Mouse (Mus musculus): ENCODE measurements around the gene Eif5. TPM values are rescaled to one million over a fixed set of nuclear protein-coding genes. Genes with fewer than 3 reads are reported as not detected.
"Not testable (repeated sequence)": the region's sequence is repeated elsewhere in the genome, so short reads cannot be mapped to it uniquely, and the experiment has no call there.

Eif5 gene
- polyA plus RNA-seq, 1 experiment from 2014 or later: 726 TPM

DNA sequence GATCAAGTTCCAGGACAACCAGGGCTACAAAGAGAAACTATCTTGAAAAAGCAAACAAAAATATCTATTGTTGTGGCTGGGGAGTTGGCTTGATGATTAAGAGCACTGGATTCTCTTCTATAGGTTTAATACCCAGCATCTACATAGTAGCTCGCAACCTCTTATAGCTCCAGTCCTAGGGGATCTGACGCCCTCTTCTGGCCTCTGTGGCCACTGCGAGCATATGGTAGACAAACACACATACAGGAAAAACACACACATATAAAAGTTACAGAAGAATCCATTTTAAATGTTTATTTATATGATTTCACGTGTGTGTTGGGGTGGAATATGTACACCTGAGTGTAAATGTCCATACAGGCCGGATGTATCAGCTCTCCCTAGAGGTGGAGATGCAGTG, 30.8 kb upstream of the Eif5 start:
- DNase-seq (ENCODE audit: low spot score, missing footprints) (no peak), ATAC-seq (ENCODE audit: low FRiP score) (no peak)
- Histone ChIP-seq H3K36me3 (ENCODE audit: control insufficient read depth, insufficient read depth, low read length) (no peaks in the 10 kb centered on the region), H3K27ac (ENCODE audit: low read depth, low read length) (no peak overlapping the region), H3K9me3 (ENCODE audit: control insufficient read depth, low read length) (no peaks in the 10 kb centered on the region), H3K4me3 (ENCODE audit: low read depth, low read length) (no peak overlapping the region), H3K27me3 (ENCODE audit: control insufficient read depth, insufficient read depth, low read length) (no peaks in the 10 kb centered on the region), H3K9ac (ENCODE audit: low read length) (no peak overlapping the region), H3K4me1 (ENCODE audit: control insufficient read depth, insufficient read depth, low read length) (no peaks in the 10 kb centered on the region), H3K4me2 (no peak overlapping the region)
- WGBS: 57% methylated on average over 5 of the region's 5 CpGs

DNA sequence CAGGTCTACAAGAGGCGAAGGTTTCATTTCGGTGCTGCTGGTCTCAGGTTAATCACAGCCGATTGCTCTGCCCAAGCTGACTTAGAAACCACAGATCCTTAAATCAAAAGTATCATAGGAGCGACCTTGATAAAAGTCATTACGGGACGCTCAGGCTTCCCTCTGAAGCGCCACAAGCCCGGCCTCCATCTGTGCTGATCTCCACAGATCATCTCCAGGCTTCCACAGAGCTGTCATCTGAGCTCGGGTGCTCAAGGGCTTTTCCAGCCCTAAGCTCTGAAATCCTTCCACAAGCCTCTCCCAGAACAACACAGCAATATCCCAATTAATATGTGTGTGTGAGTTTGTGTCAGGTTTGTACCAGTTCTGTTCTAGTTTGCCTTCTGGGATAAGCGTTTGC, 29.9 kb upstream of the Eif5 start:
- H3K9me3 ChIP-seq (ENCODE audit: control insufficient read depth, low read length): no peaks in the 10 kb centered on the region
- H3K27me3 ChIP-seq (ENCODE audit: control insufficient read depth, insufficient read depth, low read length): no peaks in the 10 kb centered on the region
- DNase-seq (ENCODE audit: low spot score, missing footprints): no peak
- H3K36me3 ChIP-seq (ENCODE audit: control insufficient read depth, insufficient read depth, low read length): no peaks in the 10 kb centered on the region
- no peak overlapping the region for H3K27ac ChIP-seq (ENCODE audit: low read depth, low read length)
- H3K4me1 ChIP-seq (ENCODE audit: control insufficient read depth, insufficient read depth, low read length): no peaks in the 10 kb centered on the region
- WGBS: 91% methylated on average over 10 of the region's 10 CpGs
- no peak overlapping the region for H3K4me3 ChIP-seq (ENCODE audit: low read depth, low read length)
- no peak overlapping the region for H3K4me2 ChIP-seq
- no peak for ATAC-seq (ENCODE audit: low FRiP score)
- H3K9ac ChIP-seq (ENCODE audit: low read length): no peak overlapping the region

DNA sequence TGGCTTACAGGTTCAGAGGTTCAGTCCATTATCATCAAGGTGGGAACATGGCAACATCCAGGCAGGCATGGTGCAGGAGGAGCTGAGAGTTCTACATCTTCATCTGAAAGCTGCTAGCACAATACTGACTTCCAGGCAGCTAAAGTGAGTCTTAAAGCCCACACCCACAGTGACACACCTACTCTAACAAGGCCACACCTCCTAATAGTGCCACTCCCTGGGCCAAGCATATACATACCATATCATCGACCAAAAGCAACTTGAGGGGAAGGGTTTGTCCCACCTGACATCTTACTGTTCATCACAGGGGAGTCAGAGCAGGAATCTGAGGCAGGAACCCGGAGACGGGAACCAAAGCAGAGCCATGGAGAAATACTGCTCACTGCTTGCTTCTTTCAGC, 29.4 kb upstream of the Eif5 start:
- H3K27ac ChIP-seq (ENCODE audit: low read depth, low read length); DNase-seq (ENCODE audit: low spot score, missing footprints); H3K4me2 ChIP-seq; ATAC-seq (ENCODE audit: low FRiP score); H3K36me3 ChIP-seq (ENCODE audit: control insufficient read depth, insufficient read depth, low read length); H3K9me3 ChIP-seq (ENCODE audit: control insufficient read depth, low read length); H3K27me3 ChIP-seq (ENCODE audit: control insufficient read depth, insufficient read depth, low read length); H3K9ac ChIP-seq (ENCODE audit: low read length); H3K4me1 ChIP-seq (ENCODE audit: control insufficient read depth, insufficient read depth, low read length); H3K4me3 ChIP-seq (ENCODE audit: low read depth, low read length): not testable (repeated sequence)
- WGBS: 84% methylated on average over 3 of the region's 3 CpGs

DNA sequence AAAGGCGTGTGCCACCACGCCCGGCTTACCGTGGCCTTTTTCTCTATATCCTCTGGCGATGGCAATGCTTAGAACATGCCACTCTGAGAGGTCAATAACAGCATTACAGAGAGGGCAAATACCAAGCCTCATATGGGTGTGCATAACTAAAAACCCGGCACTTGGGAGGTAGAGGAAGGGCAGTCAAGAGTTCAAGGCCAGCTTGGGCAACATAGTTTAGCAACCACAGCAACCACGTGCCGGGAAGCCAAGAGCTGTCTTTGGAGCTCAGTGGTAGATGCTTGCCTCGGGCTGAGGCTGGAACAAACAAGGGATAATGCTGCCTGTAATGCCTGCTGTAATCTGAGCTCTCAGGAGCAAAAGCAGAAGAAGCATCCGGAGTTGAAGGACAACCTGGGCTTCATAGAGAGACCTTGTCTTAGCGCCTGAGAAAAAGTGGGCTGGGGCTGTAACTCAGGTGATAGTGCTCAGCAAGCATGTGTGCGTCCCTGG, 25.2 kb upstream of the Eif5 start:
- DNase-seq (ENCODE audit: low spot score, missing footprints) (no peak), ATAC-seq (ENCODE audit: low FRiP score) (no peak)
- Histone ChIP-seq H3K4me1 (ENCODE audit: control insufficient read depth, insufficient read depth, low read length) (no peaks in the 10 kb centered on the region), H3K9me3 (ENCODE audit: control insufficient read depth, low read length) (no peaks in the 10 kb centered on the region), H3K27me3 (ENCODE audit: control insufficient read depth, insufficient read depth, low read length) (no peaks in the 10 kb centered on the region), H3K4me2 (no peak overlapping the region), H3K36me3 (ENCODE audit: control insufficient read depth, insufficient read depth, low read length) (no peaks in the 10 kb centered on the region), H3K9ac (ENCODE audit: low read length) (no peak overlapping the region), H3K4me3 (ENCODE audit: low read depth, low read length) (no peak overlapping the region), H3K27ac (ENCODE audit: low read depth, low read length) (no peak overlapping the region)
- 89% methylated on average over 12 of the region's 12 CpGs for WGBS

DNA sequence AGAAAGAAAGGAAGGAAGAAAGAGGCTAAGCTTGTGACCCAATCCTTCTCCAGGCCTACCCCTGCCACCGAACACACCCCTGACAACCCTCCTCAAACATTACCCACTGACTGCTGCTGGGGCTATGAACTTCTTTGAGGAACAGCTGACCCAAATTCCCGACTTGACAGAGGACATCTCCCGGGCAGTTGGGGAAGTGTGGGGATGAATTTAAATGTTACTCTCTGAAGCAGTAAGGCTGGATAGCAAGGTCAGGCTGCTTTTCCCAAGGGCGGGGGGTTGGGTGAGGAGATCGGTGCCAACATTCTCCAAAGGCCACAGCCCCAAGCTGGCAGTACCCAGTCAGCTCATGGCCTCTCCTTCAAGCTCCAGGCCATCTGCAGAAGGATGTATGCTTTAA, 24.1 kb upstream of the Eif5 start:
- Histone ChIP-seq H3K27ac (ENCODE audit: low read depth, low read length) (no peak overlapping the region), H3K4me3 (ENCODE audit: low read depth, low read length) (no peak overlapping the region), H3K4me2 (no peak overlapping the region), H3K9me3 (ENCODE audit: control insufficient read depth, low read length) (no peaks in the 10 kb centered on the region), H3K9ac (ENCODE audit: low read length) (no peak overlapping the region), H3K27me3 (ENCODE audit: control insufficient read depth, insufficient read depth, low read length) (no peaks in the 10 kb centered on the region), H3K4me1 (ENCODE audit: control insufficient read depth, insufficient read depth, low read length) (no peaks in the 10 kb centered on the region), H3K36me3 (ENCODE audit: control insufficient read depth, insufficient read depth, low read length) (no peaks in the 10 kb centered on the region)
- WGBS: 77% methylated on average over 5 of the region's 5 CpGs
- no peak for DNase-seq (ENCODE audit: low spot score, missing footprints)
- ATAC-seq (ENCODE audit: low FRiP score): no peak

DNA sequence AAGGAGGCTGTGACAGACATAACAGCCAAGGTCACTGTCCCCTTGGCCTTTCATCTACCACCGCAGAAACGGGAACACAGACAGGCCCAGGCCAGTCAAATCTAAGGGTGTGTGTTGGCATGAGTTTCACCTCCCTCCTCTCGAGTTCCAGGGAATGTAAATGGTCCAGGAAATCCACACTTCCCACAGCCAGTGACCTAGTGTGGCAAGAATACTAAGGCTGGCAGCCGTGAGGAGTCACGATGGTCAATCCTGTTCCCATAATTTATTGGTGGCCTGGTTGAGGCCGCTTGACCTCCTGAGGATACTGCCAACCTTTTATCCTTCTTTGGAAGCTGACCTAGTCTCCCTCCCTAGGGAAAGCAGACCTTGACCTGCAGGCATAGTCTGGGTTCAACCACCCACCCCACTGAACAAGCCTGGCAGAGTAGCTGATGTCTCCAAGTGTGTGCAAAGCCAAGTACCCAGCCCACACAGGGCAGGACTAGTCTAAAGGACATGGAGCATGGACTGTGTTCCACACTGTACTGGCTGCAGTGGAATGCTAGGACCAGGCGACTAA, 23.5 kb upstream of the Eif5 start:
- no peak overlapping the region for H3K4me3 ChIP-seq (ENCODE audit: low read depth, low read length)
- 83% methylated on average over 7 of the region's 7 CpGs for WGBS
- H3K36me3 ChIP-seq (ENCODE audit: control insufficient read depth, insufficient read depth, low read length): no peaks in the 10 kb centered on the region
- no peak for DNase-seq (ENCODE audit: low spot score, missing footprints)
- H3K9me3 ChIP-seq (ENCODE audit: control insufficient read depth, low read length): no peaks in the 10 kb centered on the region
- H3K4me1 ChIP-seq (ENCODE audit: control insufficient read depth, insufficient read depth, low read length): no peaks in the 10 kb centered on the region
- no peak overlapping the region for H3K27ac ChIP-seq (ENCODE audit: low read depth, low read length)
- no peak overlapping the region for H3K4me2 ChIP-seq
- H3K9ac ChIP-seq (ENCODE audit: low read length): no peak overlapping the region
- no peak for ATAC-seq (ENCODE audit: low FRiP score)
- H3K27me3 ChIP-seq (ENCODE audit: control insufficient read depth, insufficient read depth, low read length): no peaks in the 10 kb centered on the region

DNA sequence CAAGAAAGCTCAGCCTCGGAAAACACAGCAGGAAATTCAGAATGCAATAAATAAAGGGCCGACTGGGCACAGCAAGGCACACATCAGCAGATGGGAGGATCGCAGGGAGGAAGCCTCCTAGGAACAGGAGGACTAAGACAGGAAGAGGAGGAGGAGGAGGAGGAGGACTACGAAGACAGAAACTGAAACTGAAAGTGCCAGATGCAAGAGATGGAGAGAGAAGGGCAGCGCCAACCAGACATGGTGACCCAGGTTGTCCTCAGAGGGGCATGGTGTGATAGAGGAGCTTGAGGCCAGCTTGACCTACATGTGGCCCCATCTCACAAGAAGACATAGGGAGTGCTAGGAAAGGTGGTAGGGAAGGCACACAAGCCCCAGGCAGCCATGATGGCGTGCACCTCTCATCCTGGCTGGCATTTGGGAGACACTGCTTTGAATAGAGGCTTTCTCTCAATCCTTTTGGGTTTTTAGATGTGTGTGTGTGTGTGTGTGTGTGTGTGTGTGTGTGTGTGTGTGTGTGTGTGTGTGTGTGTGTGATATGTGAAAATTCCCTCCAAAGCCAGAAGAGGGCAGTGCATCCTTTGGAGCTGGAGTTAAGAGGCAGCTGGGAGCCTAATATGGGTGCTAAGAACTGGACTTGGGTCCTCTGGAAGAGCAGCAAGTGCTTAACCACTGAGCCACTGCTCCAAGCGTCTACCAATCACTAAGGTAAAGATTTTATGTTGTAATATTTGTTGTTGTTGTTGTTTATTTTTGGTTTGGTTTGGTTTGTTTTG, 22.8 kb upstream of the Eif5 start:
- H3K27me3 ChIP-seq (ENCODE audit: control insufficient read depth, insufficient read depth, low read length): no peaks in the 10 kb centered on the region
- 90% methylated on average over 7 of the region's 7 CpGs for WGBS
- no peak for ATAC-seq (ENCODE audit: low FRiP score)
- no peaks in the 10 kb centered on the region for H3K36me3 ChIP-seq (ENCODE audit: control insufficient read depth, insufficient read depth, low read length)
- no peak overlapping the region for H3K4me2 ChIP-seq
- H3K4me3 ChIP-seq (ENCODE audit: low read depth, low read length): no peak overlapping the region
- H3K9me3 ChIP-seq (ENCODE audit: control insufficient read depth, low read length): no peaks in the 10 kb centered on the region
- no peak overlapping the region for H3K27ac ChIP-seq (ENCODE audit: low read depth, low read length)
- no peak overlapping the region for H3K9ac ChIP-seq (ENCODE audit: low read length)
- no peak for DNase-seq (ENCODE audit: low spot score, missing footprints)
- H3K4me1 ChIP-seq (ENCODE audit: control insufficient read depth, insufficient read depth, low read length): no peaks in the 10 kb centered on the region

DNA sequence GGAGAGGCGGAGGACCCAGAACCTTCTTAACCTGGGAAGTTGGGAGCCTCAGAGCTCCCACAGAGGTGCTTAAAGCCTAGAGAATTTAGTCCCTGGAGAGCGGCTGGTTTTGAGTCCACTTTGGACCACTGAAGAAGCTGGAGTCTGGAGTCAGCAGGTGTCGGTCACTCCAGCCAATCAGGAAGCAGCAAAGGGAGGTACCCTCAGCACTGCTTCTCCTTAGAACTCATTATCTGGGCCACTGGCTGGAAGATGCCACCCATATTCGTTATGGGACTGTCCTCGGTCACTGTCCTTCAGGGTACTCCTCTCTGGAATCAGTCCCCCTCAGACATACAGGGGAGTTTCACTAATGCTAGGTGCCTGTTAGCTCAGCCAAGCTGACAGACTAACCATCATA, 21.9 kb upstream of the Eif5 start:
- H3K27ac ChIP-seq (ENCODE audit: low read depth, low read length): no peak overlapping the region
- H3K4me3 ChIP-seq (ENCODE audit: low read depth, low read length): no peak overlapping the region
- H3K27me3 ChIP-seq (ENCODE audit: control insufficient read depth, insufficient read depth, low read length): no peaks in the 10 kb centered on the region
- no peak overlapping the region for H3K4me2 ChIP-seq
- no peak for DNase-seq (ENCODE audit: low spot score, missing footprints)
- 85% methylated on average over 5 of the region's 5 CpGs for WGBS
- ATAC-seq (ENCODE audit: low FRiP score): no peak
- no peak overlapping the region for H3K9ac ChIP-seq (ENCODE audit: low read length)
- no peaks in the 10 kb centered on the region for H3K4me1 ChIP-seq (ENCODE audit: control insufficient read depth, insufficient read depth, low read length)
- no peaks in the 10 kb centered on the region for H3K36me3 ChIP-seq (ENCODE audit: control insufficient read depth, insufficient read depth, low read length)
- no peaks in the 10 kb centered on the region for H3K9me3 ChIP-seq (ENCODE audit: control insufficient read depth, low read length)

DNA sequence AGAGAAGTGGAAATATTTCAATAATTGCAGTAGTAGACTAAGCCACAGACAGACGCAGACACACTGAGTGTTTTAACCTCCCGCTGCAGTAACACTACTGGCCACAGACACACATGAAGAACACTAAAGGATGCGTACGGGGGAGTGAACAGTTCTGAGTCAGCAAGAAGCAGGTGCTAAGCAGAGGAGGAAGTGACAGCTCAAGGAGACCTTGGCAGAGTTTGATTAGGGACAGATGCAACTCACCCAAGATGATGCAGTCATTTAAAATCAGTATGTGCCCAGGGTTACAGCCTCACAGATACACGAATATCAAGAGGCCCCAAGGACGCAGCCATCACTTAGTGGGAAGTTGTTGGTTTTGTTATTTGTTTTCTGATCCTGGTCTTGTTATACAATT, 21.0 kb upstream of the Eif5 start:
- H3K9me3 ChIP-seq (ENCODE audit: control insufficient read depth, low read length): no peaks in the 10 kb centered on the region
- WGBS: 84% methylated on average over 6 of the region's 6 CpGs
- DNase-seq (ENCODE audit: low spot score, missing footprints): no peak
- H3K9ac ChIP-seq (ENCODE audit: low read length): no peak overlapping the region
- no peaks in the 10 kb centered on the region for H3K36me3 ChIP-seq (ENCODE audit: control insufficient read depth, insufficient read depth, low read length)
- H3K4me3 ChIP-seq (ENCODE audit: low read depth, low read length): no peak overlapping the region
- H3K4me1 ChIP-seq (ENCODE audit: control insufficient read depth, insufficient read depth, low read length): no peaks in the 10 kb centered on the region
- no peak overlapping the region for H3K27ac ChIP-seq (ENCODE audit: low read depth, low read length)
- H3K27me3 ChIP-seq (ENCODE audit: control insufficient read depth, insufficient read depth, low read length): no peaks in the 10 kb centered on the region
- ATAC-seq (ENCODE audit: low FRiP score): no peak
- H3K4me2 ChIP-seq: no peak overlapping the region

Measured in midbrain, embryonic 11.5 days (tissue).